Mouse (Mus musculus): ENCODE results near the gene Vstm2a. TPM values are rescaled to one million over a fixed set of nuclear protein-coding genes. Genes with fewer than 3 reads are reported as not detected.

Vstm2a gene
- polyA plus RNA-seq, 1 experiment = not detected

- Histone ChIP-seq H3K4me3 (replicated peaks) (no peak overlapping the region), H3K4me1 (no peaks in the 10 kb centered on the region), H3K27me3 (replicated peaks) (no peaks in the 10 kb centered on the region), H3K9me3 (no peaks in the 10 kb centered on the region), H3K36me3 (replicated peaks; ENCODE audit: low read length) (no peaks in the 10 kb centered on the region)
- TF ChIP-seq GATA1 (IDR thresholded peaks at IDR 0.05; ENCODE audit: borderline replicate concordance, low read length) (no peak), FLI1 (IDR thresholded peaks at IDR 0.05; ENCODE audit: low read length) (no peak)
These were observed 155.1 kb downstream of the Vstm2a start for GRCm38 (mm10) chr11:16412609-16413008.

- no peaks in the 10 kb centered on the region for H3K27me3 ChIP-seq (replicated peaks)
- no peak overlapping the region for H3K4me3 ChIP-seq (replicated peaks)
- H3K36me3 ChIP-seq (replicated peaks; ENCODE audit: low read length) = no peaks in the 10 kb centered on the region
- H3K4me1 ChIP-seq = no peaks in the 10 kb centered on the region
- no peak for TF ChIP-seq FLI1 (IDR thresholded peaks at IDR 0.05; ENCODE audit: low read length)
- no peak for TF ChIP-seq GATA1 (IDR thresholded peaks at IDR 0.05; ENCODE audit: borderline replicate concordance, low read length)
- H3K9me3 ChIP-seq = no peaks in the 10 kb centered on the region
These were observed 155.6 kb downstream of the Vstm2a start for GRCm38 (mm10) chr11:16413077-16413644.

GRCm38 (mm10) chr11:16439548-16440251 lies 182.2 kb downstream of the Vstm2a start:
- peak overlapping the region; percentile 6 for H3K4me3 ChIP-seq (replicated peaks)
- H3K36me3 ChIP-seq (replicated peaks; ENCODE audit: low read length) = no peaks in the 10 kb centered on the region
- TF ChIP-seq GATA1 (IDR thresholded peaks at IDR 0.05; ENCODE audit: borderline replicate concordance, low read length) = no peak
- TF ChIP-seq FLI1 (IDR thresholded peaks at IDR 0.05; ENCODE audit: low read length) = no peak
- no peaks in the 10 kb centered on the region for H3K27me3 ChIP-seq (replicated peaks)
- peaks cover 35% of the 10 kb centered on the region for H3K9me3 ChIP-seq
- H3K4me1 ChIP-seq = no peaks in the 10 kb centered on the region
